Mouse (Mus musculus): ENCODE measurements around the gene Lpcat3. TPM values are rescaled to one million over a fixed set of nuclear protein-coding genes. Genes with fewer than 3 reads are reported as not detected.

Gene Lpcat3
- polyA plus RNA-seq, 1 experiment from 2014 or later = 45.0 TPM

- peaks cover 9 to 32% of the 10 kb centered on the region in 2 experiments for H3K4me1 ChIP-seq (ENCODE audit: control insufficient read depth in 2 of 2, insufficient read depth in 2 of 2, low read length in 2 of 2)
- H3K36me3 ChIP-seq (ENCODE audit: control insufficient read depth, insufficient read depth, low read length) = peaks cover 33% of the 10 kb centered on the region
- peak within 1 kb of the TSS; percentile 95 to 99 for H3K27ac ChIP-seq (replicated peaks in 1 of 2; ENCODE audit: control insufficient read depth in 1 of 2, insufficient read depth in 1 of 2, low read depth in 2 of 2, low read length in 2 of 2)
- peak within 1 kb of the TSS; percentile 58 to 66 for H3K4me3 ChIP-seq (ENCODE audit: control insufficient read depth in 1 of 2, insufficient read depth in 1 of 2, low read depth in 1 of 2, low read length in 2 of 2)
- peak; percentile 68 for ATAC-seq (ENCODE audit: insufficient number of reproducible peaks, insufficient read depth, low FRiP score, low read depth)
- no peaks in the 10 kb centered on the region for H3K9me3 ChIP-seq (ENCODE audit: control insufficient read depth, low read length)
- H3K9ac ChIP-seq (ENCODE audit: low read length) = peak within 1 kb of the TSS; percentile 91
- under 1% methylated on average over 41 of the region's 41 CpGs for WGBS
- H3K27me3 ChIP-seq (ENCODE audit: control insufficient read depth, insufficient read depth, low read length) = no peaks in the 10 kb centered on the region
- H3K4me2 ChIP-seq (ENCODE audit: low read length) = peak within 1 kb of the TSS; percentile 88
These were observed 78.3 kb downstream of the Lpcat3 start, which contains the start of gene Grcc10 for GRCm38 (mm10) chr6:124740888-124741761. Grcc10 (minus strand) TSS chr6:124741374.

GRCm38 (mm10) chr6:124741842-124742241 lies 79.0 kb downstream of the Lpcat3 start:
- H3K27ac ChIP-seq (replicated peaks in 1 of 2; ENCODE audit: control insufficient read depth in 1 of 2, insufficient read depth in 1 of 2, low read depth in 2 of 2, low read length in 2 of 2) = peak overlapping the region; percentile 95 to 99
- peaks cover 16 to 39% of the 10 kb centered on the region in 2 experiments for H3K4me1 ChIP-seq (ENCODE audit: control insufficient read depth in 2 of 2, insufficient read depth in 2 of 2, low read length in 2 of 2)
- peak overlapping the region; percentile 88 for H3K4me2 ChIP-seq (ENCODE audit: low read length)
- 69% methylated on average over 3 of the region's 3 CpGs for WGBS
- H3K9ac ChIP-seq (ENCODE audit: low read length) = peak overlapping the region; percentile 91
- peaks cover 35% of the 10 kb centered on the region for H3K36me3 ChIP-seq (ENCODE audit: control insufficient read depth, insufficient read depth, low read length)
- no peaks in the 10 kb centered on the region for H3K9me3 ChIP-seq (ENCODE audit: control insufficient read depth, low read length)
- no peak for ATAC-seq (ENCODE audit: insufficient number of reproducible peaks, insufficient read depth, low FRiP score, low read depth)
- H3K27me3 ChIP-seq (ENCODE audit: control insufficient read depth, insufficient read depth, low read length) = no peaks in the 10 kb centered on the region
- H3K4me3 ChIP-seq (ENCODE audit: control insufficient read depth in 1 of 2, insufficient read depth in 1 of 2, low read depth in 1 of 2, low read length in 2 of 2) = peak overlapping the region; percentile 16 to 66

- Histone ChIP-seq H3K9ac (ENCODE audit: low read length) (no peak overlapping the region), H3K4me3 (ENCODE audit: control insufficient read depth in 1 of 2, insufficient read depth in 1 of 2, low read depth in 1 of 2, low read length in 2 of 2) (no peak overlapping the region), H3K27ac (replicated peaks in 1 of 2; ENCODE audit: control insufficient read depth in 1 of 2, insufficient read depth in 1 of 2, low read depth in 2 of 2, low read length in 2 of 2) (no peak overlapping the region), H3K4me1 (ENCODE audit: control insufficient read depth in 2 of 2, insufficient read depth in 2 of 2, low read length in 2 of 2) (peaks cover 16 to 39% of the 10 kb centered on the region in 2 experiments), H3K27me3 (ENCODE audit: control insufficient read depth, insufficient read depth, low read length) (no peaks in the 10 kb centered on the region), H3K9me3 (ENCODE audit: control insufficient read depth, low read length) (no peaks in the 10 kb centered on the region), H3K4me2 (ENCODE audit: low read length) (no peak overlapping the region), H3K36me3 (ENCODE audit: control insufficient read depth, insufficient read depth, low read length) (peaks cover 46% of the 10 kb centered on the region)
- no peak for ATAC-seq (ENCODE audit: insufficient number of reproducible peaks, insufficient read depth, low FRiP score, low read depth)
- 88% methylated on average over 15 of the region's 15 CpGs for WGBS
These were observed 80.2 kb downstream of the Lpcat3 start for GRCm38 (mm10) chr6:124742839-124743514.

GRCm38 (mm10) chr6:124743647-124744046 lies 80.8 kb downstream of the Lpcat3 start:
- Histone ChIP-seq H3K27ac (replicated peaks in 1 of 2; ENCODE audit: control insufficient read depth in 1 of 2, insufficient read depth in 1 of 2, low read depth in 2 of 2, low read length in 2 of 2) (no peak overlapping the region), H3K4me2 (ENCODE audit: low read length) (no peak overlapping the region), H3K4me3 (ENCODE audit: control insufficient read depth in 1 of 2, insufficient read depth in 1 of 2, low read depth in 1 of 2, low read length in 2 of 2) (no peak overlapping the region), H3K4me1 (ENCODE audit: control insufficient read depth in 2 of 2, insufficient read depth in 2 of 2, low read length in 2 of 2) (peaks cover 15 to 36% of the 10 kb centered on the region in 2 experiments), H3K27me3 (ENCODE audit: control insufficient read depth, insufficient read depth, low read length) (no peaks in the 10 kb centered on the region), H3K9me3 (ENCODE audit: control insufficient read depth, low read length) (no peaks in the 10 kb centered on the region), H3K36me3 (ENCODE audit: control insufficient read depth, insufficient read depth, low read length) (peaks cover 53% of the 10 kb centered on the region), H3K9ac (ENCODE audit: low read length) (no peak overlapping the region)
- WGBS = 89% methylated on average over 8 of the region's 8 CpGs
- no peak for ATAC-seq (ENCODE audit: insufficient number of reproducible peaks, insufficient read depth, low FRiP score, low read depth)

GRCm38 (mm10) chr6:124744755-124745321 lies 82.0 kb downstream of the Lpcat3 start:
- Histone ChIP-seq H3K27me3 (ENCODE audit: control insufficient read depth, insufficient read depth, low read length) (no peaks in the 10 kb centered on the region), H3K27ac (replicated peaks in 1 of 2; ENCODE audit: control insufficient read depth in 1 of 2, insufficient read depth in 1 of 2, low read depth in 2 of 2, low read length in 2 of 2) (peak overlapping the region; percentile 52 to 56; a peak in 2 of 4 replicates), H3K9ac (ENCODE audit: low read length) (peak overlapping the region; percentile 70), H3K4me2 (ENCODE audit: low read length) (peak overlapping the region; percentile 98), H3K4me3 (ENCODE audit: control insufficient read depth in 1 of 2, insufficient read depth in 1 of 2, low read depth in 1 of 2, low read length in 2 of 2) (peak overlapping the region; percentile 24 to 58), H3K4me1 (ENCODE audit: control insufficient read depth in 2 of 2, insufficient read depth in 2 of 2, low read length in 2 of 2) (peaks cover 11 to 25% of the 10 kb centered on the region in 2 experiments), H3K36me3 (ENCODE audit: control insufficient read depth, insufficient read depth, low read length) (peaks cover 60% of the 10 kb centered on the region), H3K9me3 (ENCODE audit: control insufficient read depth, low read length) (no peaks in the 10 kb centered on the region)
- WGBS = 71% methylated on average over 26 of the region's 26 CpGs
- ATAC-seq (ENCODE audit: insufficient number of reproducible peaks, insufficient read depth, low FRiP score, low read depth) = no peak

GRCm38 (mm10) chr6:124745490-124746295 lies 82.9 kb downstream of the Lpcat3 start:
- H3K9ac ChIP-seq (ENCODE audit: low read length) = peak overlapping the region; percentile 93
- WGBS = under 1% methylated on average over 84 of the region's 85 CpGs
- H3K4me2 ChIP-seq (ENCODE audit: low read length) = peak overlapping the region; percentile 98
- no peaks in the 10 kb centered on the region for H3K27me3 ChIP-seq (ENCODE audit: control insufficient read depth, insufficient read depth, low read length)
- H3K4me1 ChIP-seq (ENCODE audit: control insufficient read depth in 2 of 2, insufficient read depth in 2 of 2, low read length in 2 of 2) = peaks cover 9 to 22% of the 10 kb centered on the region in 2 experiments
- peaks cover 63% of the 10 kb centered on the region for H3K36me3 ChIP-seq (ENCODE audit: control insufficient read depth, insufficient read depth, low read length)
- peak overlapping the region; percentile 42 to 58 for H3K4me3 ChIP-seq (ENCODE audit: control insufficient read depth in 1 of 2, insufficient read depth in 1 of 2, low read depth in 1 of 2, low read length in 2 of 2)
- peak; percentile 79 for ATAC-seq (ENCODE audit: insufficient number of reproducible peaks, insufficient read depth, low FRiP score, low read depth)
- H3K27ac ChIP-seq (replicated peaks in 1 of 2; ENCODE audit: control insufficient read depth in 1 of 2, insufficient read depth in 1 of 2, low read depth in 2 of 2, low read length in 2 of 2) = peak overlapping the region; percentile 52 to 83
- no peaks in the 10 kb centered on the region for H3K9me3 ChIP-seq (ENCODE audit: control insufficient read depth, low read length)

- peak overlapping the region in 1 of 2 experiments; percentile 83; a peak in 2 of 4 replicates for H3K27ac ChIP-seq (replicated peaks in 1 of 2; ENCODE audit: control insufficient read depth in 1 of 2, insufficient read depth in 1 of 2, low read depth in 2 of 2, low read length in 2 of 2)
- no peak for ATAC-seq (ENCODE audit: insufficient number of reproducible peaks, insufficient read depth, low FRiP score, low read depth)
- H3K9ac ChIP-seq (ENCODE audit: low read length) = peak overlapping the region; percentile 93
- H3K36me3 ChIP-seq (ENCODE audit: control insufficient read depth, insufficient read depth, low read length) = peaks cover 66% of the 10 kb centered on the region
- 24% methylated on average over 8 of the region's 8 CpGs for WGBS
- peak overlapping the region; percentile 98 for H3K4me2 ChIP-seq (ENCODE audit: low read length)
- peak overlapping the region; percentile 42 to 58 for H3K4me3 ChIP-seq (ENCODE audit: control insufficient read depth in 1 of 2, insufficient read depth in 1 of 2, low read depth in 1 of 2, low read length in 2 of 2)
- H3K9me3 ChIP-seq (ENCODE audit: control insufficient read depth, low read length) = no peaks in the 10 kb centered on the region
- peaks cover 9 to 22% of the 10 kb centered on the region in 2 experiments for H3K4me1 ChIP-seq (ENCODE audit: control insufficient read depth in 2 of 2, insufficient read depth in 2 of 2, low read length in 2 of 2)
- H3K27me3 ChIP-seq (ENCODE audit: control insufficient read depth, insufficient read depth, low read length) = no peaks in the 10 kb centered on the region
These were observed 83.4 kb downstream of the Lpcat3 start for GRCm38 (mm10) chr6:124746296-124746605.
